Mouse (Mus musculus): Measurements from ENCODE around the gene Ttc39b. TPM values are rescaled to one million over a fixed set of nuclear protein-coding genes. Genes with fewer than 3 reads are reported as not detected.
A peak's percentile ranks its signal among the peaks of the same experiment; 100 is the strongest.

The Ttc39b gene
- polyA plus RNA-seq, 1 experiment from 2014 or later: 2.7 TPM

DNA sequence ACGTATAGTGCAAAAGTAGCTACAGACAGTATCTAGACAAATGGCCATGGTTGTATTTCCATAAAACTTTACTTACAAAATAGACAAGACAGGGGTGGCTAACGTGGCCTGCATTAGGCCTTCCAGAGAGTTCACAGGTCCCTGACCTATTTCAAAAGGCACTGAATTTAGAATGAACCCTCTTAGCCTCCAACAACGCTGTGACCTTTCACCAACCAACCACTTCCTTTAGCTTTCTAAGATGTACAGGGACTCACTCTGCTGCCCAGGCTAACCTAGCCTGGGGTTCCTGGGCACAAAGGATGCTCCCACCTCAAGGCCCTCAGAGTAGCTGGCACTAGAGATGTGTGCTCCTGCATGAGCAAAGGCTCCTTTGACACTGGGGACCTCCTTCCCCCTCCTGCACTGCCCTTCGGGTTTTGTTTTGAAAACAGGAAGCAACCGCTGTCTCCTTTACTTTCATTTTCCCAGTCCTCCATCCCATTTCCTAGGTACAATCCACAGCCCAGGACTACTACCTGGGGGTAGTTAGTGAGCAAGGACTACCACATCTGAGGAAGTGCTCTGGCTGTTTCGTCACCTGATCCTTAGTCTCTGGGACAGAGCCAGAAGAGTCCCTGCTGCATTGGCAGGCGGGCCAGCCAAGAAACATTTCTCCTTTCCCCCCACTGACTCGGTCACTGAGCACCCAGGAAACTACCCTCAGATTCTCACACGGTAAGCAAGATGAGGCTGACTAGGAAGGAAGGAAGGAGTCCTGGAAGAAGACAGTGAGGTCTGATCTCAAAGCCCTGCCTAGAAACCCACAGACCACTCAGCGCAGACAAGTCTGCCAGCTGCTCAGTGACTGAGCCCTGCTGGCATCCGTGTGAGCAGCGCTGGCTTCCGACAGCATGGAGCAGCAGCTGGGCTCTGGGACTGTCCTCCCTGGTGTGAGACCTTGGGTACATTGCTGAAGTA is 8.9 kb downstream of the Ttc39b start:
- no peaks in the 10 kb centered on the region for H3K27me3 ChIP-seq (replicated peaks; ENCODE audit: control insufficient read depth, insufficient read depth, low read length)
- no peak overlapping the region for H3K9ac ChIP-seq (ENCODE audit: low read depth, low read length)
- ATAC-seq: 0 out of 2 replicates have a peak, but pooled peaks have one; percentile 22
- H3K36me3 ChIP-seq (ENCODE audit: control insufficient read depth, insufficient read depth): no peaks in the 10 kb centered on the region; the same call in 1 of the 2 replicates
- no peak for TF ChIP-seq CTCF (IDR thresholded peaks at IDR 0.05; ENCODE audit: low read depth)
- H3K27ac ChIP-seq (ENCODE audit: low read depth, low read length): peak overlapping the region; percentile 46
- H3K4me3 ChIP-seq (ENCODE audit: low read depth, low read length): peak overlapping the region; percentile 2; the same call in 1 of the 2 replicates
- WGBS: 51% methylated on average over 13 of the region's 13 CpGs
- no peaks in the 10 kb centered on the region for H3K4me1 ChIP-seq (replicated peaks; ENCODE audit: control insufficient read depth, insufficient read depth, low read length)
- H3K4me2 ChIP-seq (replicated peaks; ENCODE audit: low read depth): peak overlapping the region; percentile 55
- H3K9me3 ChIP-seq (ENCODE audit: control insufficient read depth): no peaks in the 10 kb centered on the region

DNA sequence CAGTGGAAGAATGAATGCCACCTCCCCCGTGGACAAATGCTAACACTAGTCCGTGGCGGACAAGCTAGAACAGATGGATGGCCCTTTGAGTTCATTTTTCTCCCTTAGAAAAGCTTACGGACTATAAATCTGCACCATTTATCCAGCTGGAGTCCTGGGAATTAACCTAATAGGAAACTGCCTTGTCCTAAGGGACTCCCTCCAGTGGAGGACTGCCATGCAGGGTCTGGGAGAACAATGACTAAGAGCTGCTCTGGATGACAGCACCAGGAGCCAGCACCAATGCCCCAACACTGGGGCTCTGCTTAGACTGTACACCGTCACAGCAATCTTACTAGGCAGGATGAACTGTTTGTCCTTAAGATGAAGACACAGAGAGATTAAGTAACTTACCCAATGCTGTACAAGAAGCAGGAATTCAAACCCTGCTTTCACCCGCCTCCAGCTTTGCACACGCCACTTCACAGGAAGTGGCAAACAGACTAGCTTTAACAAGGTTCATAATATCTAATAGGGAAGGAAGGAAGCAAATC is 9.7 kb downstream of the Ttc39b start:
- H3K4me3 ChIP-seq (ENCODE audit: low read depth, low read length): no peak overlapping the region
- ATAC-seq: no peak
- H3K4me2 ChIP-seq (replicated peaks; ENCODE audit: low read depth): no peak overlapping the region
- H3K27ac ChIP-seq (ENCODE audit: low read depth, low read length): no peak overlapping the region
- no peaks in the 10 kb centered on the region for H3K27me3 ChIP-seq (replicated peaks; ENCODE audit: control insufficient read depth, insufficient read depth, low read length)
- H3K36me3 ChIP-seq (ENCODE audit: control insufficient read depth, insufficient read depth): no peaks in the 10 kb centered on the region; the same call in 1 of the 2 replicates
- 74% methylated on average over 7 of the region's 7 CpGs for WGBS
- H3K4me1 ChIP-seq (replicated peaks; ENCODE audit: control insufficient read depth, insufficient read depth, low read length): no peaks in the 10 kb centered on the region
- H3K9ac ChIP-seq (ENCODE audit: low read depth, low read length): no peak overlapping the region
- TF ChIP-seq CTCF (IDR thresholded peaks at IDR 0.05; ENCODE audit: low read depth): no peak
- no peaks in the 10 kb centered on the region for H3K9me3 ChIP-seq (ENCODE audit: control insufficient read depth)

DNA sequence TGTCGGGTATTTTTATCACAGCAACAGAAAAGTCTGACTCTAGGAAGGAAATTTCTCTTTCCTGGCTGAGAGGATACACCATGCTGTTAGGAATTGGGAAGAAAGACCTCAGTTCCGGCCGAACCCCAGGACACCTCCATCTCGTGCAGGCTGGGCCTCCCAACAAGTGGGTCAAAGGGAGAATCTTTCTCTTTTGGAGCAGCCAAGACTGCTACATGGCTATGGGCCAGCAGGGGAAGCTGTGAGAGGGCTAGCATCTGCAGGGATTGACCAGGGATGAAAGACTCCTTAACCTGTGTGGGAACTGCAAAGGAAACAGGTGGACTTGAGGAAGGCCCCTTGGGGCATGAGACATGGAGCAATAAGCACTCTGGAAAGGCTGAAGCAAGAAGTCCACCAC is 11.7 kb downstream of the Ttc39b start:
- Histone ChIP-seq H3K4me1 (replicated peaks; ENCODE audit: control insufficient read depth, insufficient read depth, low read length) (no peaks in the 10 kb centered on the region; the same call in 1 of the 2 replicates), H3K27me3 (replicated peaks; ENCODE audit: control insufficient read depth, insufficient read depth, low read length) (no peaks in the 10 kb centered on the region), H3K36me3 (ENCODE audit: control insufficient read depth, insufficient read depth) (no peaks in the 10 kb centered on the region; the same call in 1 of the 2 replicates), H3K9me3 (ENCODE audit: control insufficient read depth) (no peaks in the 10 kb centered on the region), H3K9ac (ENCODE audit: low read depth, low read length) (no peak overlapping the region), H3K4me3 (ENCODE audit: low read depth, low read length) (no peak overlapping the region), H3K4me2 (replicated peaks; ENCODE audit: low read depth) (no peak overlapping the region), H3K27ac (ENCODE audit: low read depth, low read length) (no peak overlapping the region)
- ATAC-seq: no peak
- WGBS: 85% methylated on average over 4 of the region's 4 CpGs
- TF ChIP-seq CTCF (IDR thresholded peaks at IDR 0.05; ENCODE audit: low read depth): no peak

DNA sequence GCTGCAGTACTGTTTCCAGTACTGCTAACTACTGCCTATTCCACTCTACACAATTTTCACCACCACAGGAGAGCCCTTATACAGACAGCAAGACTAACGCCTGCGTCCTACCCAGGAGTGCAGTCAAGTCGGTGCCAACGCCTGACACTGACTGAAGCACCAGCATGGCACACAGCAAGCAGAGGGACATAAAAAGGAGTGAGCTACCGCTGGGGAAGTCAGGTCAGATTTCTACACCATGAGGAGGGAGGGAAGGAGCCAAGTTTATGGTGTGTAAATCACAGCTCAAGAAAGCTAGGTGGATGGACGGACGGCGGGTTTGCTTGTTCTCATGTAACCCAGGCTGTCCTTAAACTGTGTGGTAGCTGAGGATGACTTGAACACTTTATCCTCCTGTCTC is 12.6 kb downstream of the Ttc39b start:
- Histone ChIP-seq H3K9me3 (ENCODE audit: control insufficient read depth) (no peaks in the 10 kb centered on the region), H3K36me3 (ENCODE audit: control insufficient read depth, insufficient read depth) (no peaks in the 10 kb centered on the region; the same call in 1 of the 2 replicates), H3K27me3 (replicated peaks; ENCODE audit: control insufficient read depth, insufficient read depth, low read length) (no peaks in the 10 kb centered on the region), H3K9ac (ENCODE audit: low read depth, low read length) (no peak overlapping the region), H3K27ac (ENCODE audit: low read depth, low read length) (no peak overlapping the region), H3K4me1 (replicated peaks; ENCODE audit: control insufficient read depth, insufficient read depth, low read length) (no peaks in the 10 kb centered on the region; the same call in 1 of the 2 replicates), H3K4me2 (replicated peaks; ENCODE audit: low read depth) (peak overlapping the region; percentile 13; the same call in 1 of the 2 replicates), H3K4me3 (ENCODE audit: low read depth, low read length) (no peak overlapping the region)
- 83% methylated on average over 8 of the region's 8 CpGs for WGBS
- ATAC-seq: no peak
- TF ChIP-seq CTCF (IDR thresholded peaks at IDR 0.05; ENCODE audit: low read depth): no peak

DNA sequence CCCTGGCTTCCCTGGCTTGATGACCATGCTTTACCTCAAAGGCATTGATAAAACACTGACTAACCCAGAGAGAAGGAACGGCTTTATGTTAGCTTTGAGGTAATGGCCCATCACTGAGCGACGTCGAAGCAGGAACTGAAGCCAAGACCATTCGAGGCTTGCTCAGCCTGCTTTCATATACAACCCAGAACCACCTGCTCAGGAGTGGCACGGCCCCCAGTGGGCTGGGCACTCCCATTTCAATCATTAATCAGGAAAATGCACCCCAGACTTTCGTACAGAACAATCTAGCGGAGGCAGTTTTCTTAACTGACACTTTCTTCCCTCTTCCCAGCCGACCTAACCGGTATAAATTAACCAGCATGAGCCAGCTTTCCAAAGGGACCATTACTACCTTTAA is 13.1 kb downstream of the Ttc39b start:
- no peak for TF ChIP-seq CTCF (IDR thresholded peaks at IDR 0.05; ENCODE audit: low read depth)
- Histone ChIP-seq H3K4me1 (replicated peaks; ENCODE audit: control insufficient read depth, insufficient read depth, low read length) (no peaks in the 10 kb centered on the region; the same call in 1 of the 2 replicates), H3K9ac (ENCODE audit: low read depth, low read length) (no peak overlapping the region), H3K27ac (ENCODE audit: low read depth, low read length) (no peak overlapping the region), H3K4me2 (replicated peaks; ENCODE audit: low read depth) (peak overlapping the region; percentile 13; the same call in 1 of the 2 replicates), H3K4me3 (ENCODE audit: low read depth, low read length) (no peak overlapping the region), H3K36me3 (ENCODE audit: control insufficient read depth, insufficient read depth) (no peaks in the 10 kb centered on the region; the same call in 1 of the 2 replicates), H3K9me3 (ENCODE audit: control insufficient read depth) (no peaks in the 10 kb centered on the region), H3K27me3 (replicated peaks; ENCODE audit: control insufficient read depth, insufficient read depth, low read length) (no peaks in the 10 kb centered on the region)
- 39% methylated on average over 10 of the region's 10 CpGs for WGBS
- ATAC-seq: peak; percentile 66

DNA sequence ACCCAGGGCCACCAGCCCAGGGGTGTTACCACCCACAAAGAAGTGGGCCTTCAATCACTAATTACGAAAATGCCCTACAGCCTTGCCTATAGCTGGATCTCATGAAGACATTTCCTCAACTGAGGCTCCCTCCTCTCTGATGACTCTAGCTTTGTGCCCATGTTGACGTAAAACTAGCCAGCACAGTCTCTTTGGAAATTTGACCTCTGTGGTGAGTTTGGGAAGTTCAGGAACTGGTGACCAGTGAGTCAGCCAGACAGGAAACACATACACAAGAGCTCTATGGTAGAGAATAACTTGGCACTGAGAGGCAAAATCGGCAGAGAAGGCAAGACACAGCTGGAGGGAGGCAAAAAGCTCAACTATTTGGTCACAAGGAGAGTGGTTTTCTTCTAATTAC is 15.1 kb downstream of the Ttc39b start:
- no peak overlapping the region for H3K27ac ChIP-seq (ENCODE audit: low read depth, low read length)
- no peak for TF ChIP-seq CTCF (IDR thresholded peaks at IDR 0.05; ENCODE audit: low read depth)
- H3K4me1 ChIP-seq (replicated peaks; ENCODE audit: control insufficient read depth, insufficient read depth, low read length): no peaks in the 10 kb centered on the region; the same call in 1 of the 2 replicates

More for the DNA sequence above, 15.1 kb downstream of the Ttc39b start:
- Histone ChIP-seq H3K36me3 (ENCODE audit: control insufficient read depth, insufficient read depth) (no peaks in the 10 kb centered on the region; the same call in 1 of the 2 replicates), H3K9ac (ENCODE audit: low read depth, low read length) (no peak overlapping the region), H3K27me3 (replicated peaks; ENCODE audit: control insufficient read depth, insufficient read depth, low read length) (no peaks in the 10 kb centered on the region), H3K4me2 (replicated peaks; ENCODE audit: low read depth) (no peak overlapping the region), H3K4me3 (ENCODE audit: low read depth, low read length) (no peak overlapping the region), H3K9me3 (ENCODE audit: control insufficient read depth) (no peaks in the 10 kb centered on the region)
- WGBS: 76% methylated on average over 3 of the region's 3 CpGs
- ATAC-seq: no peak
